Mouse (Mus musculus) embryo, embryonic 9.5 days (tissue): ENCODE data around the gene Gramd2.
A peak's percentile ranks its signal among the peaks of the same experiment; 100 is the strongest.
"Not testable (repeated sequence)": the region's sequence is repeated elsewhere in the genome, so short reads cannot be mapped to it uniquely, and the experiment has no call there.

ENCODE experiments used
- DNase-seq: peaks from one replicate; pipeline ENCODE4 v3.0.0-alpha.2; 2017; ENCODE audit errors: extremely low spot score

Gene Gramd2

DNA sequence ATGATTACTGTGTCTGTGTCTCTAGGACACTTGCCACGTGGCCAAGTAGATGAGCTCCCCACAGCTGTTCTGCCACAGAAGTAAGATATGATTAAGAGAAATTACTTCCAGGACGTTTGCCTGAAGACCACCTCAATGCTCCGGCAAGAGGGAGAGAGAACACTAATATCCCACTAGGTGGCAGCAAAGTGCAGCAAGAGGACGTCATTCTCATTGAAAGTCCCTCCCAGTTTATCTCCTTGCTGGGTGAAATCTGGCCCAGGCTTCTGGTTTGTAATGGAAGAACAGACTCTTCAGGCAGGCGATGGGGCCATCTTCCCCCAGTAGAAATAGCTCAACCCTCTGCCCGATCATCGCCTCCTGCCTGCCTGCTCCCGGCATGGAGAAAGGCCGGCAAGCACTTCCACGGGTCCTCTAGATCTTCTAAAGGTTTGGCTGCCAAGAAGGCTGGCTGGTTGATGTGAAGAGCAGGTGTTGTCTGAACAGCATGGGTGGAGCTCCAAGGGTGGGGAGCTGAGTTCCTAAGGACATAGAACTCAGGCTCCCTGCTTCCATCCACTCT lies 43.2 kb downstream of the Gramd2 start:
- DNase-seq: peak; percentile 81

DNA sequence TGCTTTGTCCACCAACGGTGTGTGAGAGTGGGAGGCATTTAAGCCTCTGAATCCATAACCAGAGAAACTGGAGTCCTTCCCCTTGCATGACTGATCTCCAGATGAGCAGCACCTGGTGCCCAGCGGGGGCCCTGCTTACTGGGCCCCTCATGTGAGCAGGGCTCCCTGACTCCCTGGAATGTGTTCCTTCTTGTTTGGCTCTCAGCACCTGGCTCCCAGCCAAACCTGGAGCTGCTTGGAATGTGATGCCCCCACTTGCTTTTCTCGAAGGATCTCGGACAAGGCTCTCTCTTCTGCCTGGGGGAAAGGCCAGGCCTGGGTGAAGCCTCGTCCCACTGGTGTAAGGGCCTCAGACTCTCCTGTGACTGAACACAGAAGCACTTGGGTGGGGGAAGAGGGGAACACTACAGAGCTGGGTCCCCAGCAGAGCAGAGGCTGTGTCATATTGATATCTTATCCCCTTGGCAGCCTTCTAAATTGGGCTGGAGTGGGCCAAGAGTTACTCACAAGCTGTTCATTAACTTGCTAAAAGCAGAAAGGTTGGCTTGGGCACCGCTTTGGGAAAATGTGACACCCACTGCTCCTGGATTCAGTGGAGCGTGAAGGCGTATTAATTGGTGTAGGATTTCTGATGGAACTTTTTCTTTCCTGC lies 44.0 kb downstream of the Gramd2 start:
- no peak for DNase-seq

DNA sequence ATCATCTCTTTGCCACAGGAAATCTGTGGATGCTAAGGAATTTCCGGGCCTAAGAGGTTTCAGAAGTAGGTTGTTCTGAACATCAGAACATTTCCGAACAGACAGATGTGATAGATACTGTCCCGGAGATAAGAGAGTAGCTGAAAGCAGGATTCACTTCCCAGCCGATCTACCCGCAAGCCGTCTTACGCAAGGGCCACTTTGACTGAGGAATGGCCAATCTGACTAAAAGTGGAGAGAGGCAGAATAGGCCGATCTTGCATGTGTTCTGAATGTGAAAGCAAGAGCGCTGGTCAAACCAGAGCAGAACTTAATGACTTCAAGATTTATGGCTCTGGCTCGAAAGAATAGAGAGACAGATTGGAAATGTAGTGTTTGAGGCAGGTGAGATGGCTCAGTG lies 45.6 kb downstream of the Gramd2 start:
- DNase-seq: no peak

DNA sequence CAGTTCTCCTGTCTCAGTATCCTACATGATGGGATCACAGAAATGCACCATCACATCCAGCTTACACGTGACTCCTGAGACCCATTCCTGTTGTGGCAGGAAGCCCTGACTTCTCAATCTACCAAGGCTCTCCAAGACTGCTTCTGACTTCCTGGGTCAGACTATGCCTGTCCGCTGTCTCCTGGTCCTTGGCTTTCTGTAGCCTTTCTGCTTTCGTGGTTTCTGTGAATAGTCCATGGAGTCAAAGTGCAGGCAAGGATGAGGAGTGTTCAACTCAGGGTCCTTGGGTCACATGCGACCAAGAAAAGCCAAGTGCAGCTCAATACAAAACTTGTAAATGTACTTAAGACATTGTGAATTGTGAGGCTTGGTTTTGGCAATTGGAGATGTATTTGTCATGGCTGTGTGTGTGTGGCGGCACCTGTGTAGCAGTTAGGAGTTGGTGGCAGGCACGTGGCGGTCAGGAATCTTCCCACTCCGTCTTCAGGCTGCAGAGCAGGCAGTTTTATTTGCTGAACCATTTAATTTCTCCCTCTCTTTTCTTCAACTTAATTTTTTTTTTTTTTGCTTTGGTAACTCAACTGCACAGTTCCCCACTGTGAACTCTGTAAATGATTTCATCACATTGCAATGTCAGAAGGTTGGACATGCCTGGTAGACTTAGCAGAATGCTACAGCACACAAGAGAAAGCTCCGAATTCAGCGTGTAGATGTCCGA lies 47.8 kb downstream of the Gramd2 start:
- no peak for DNase-seq

DNA sequence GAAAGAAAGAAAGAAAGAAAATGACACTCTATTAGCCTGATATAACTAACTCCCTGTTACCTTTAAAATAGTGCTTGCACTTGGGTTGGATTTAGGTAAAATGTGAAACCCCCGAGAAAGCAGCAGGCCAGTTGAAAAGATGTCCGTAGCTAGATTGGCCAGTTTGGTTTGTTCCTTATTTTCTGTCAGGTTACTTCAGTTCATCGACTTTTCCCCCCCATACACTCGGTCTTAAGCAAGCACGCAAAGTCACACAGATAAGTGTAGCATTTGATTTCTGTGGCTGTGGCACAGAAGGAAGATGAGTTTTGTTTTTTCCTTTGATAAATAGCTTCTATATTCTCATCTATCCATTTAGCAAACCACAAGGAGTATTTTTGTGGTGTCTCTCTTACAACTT lies 51.2 kb downstream of the Gramd2 start:
- DNase-seq: no peak

DNA sequence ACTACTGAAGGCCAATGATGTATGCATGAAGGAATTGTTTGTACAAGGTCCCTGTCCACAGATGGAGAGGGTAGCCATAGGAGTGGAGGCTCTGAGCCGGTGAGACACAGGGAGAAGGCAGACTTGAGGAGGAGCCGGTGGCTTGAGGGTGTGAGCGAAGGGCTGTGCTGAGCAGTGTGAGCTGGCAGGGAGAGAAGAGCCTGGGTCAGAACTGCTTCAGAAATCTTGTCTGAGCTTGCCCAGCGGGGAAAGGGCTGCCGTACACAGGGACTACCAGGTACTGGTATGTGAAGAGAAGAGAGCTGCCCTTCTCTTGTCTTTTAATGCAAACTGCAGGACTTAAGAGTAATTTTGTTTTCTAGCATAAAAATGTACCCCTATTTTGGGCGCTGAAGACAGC lies 53.1 kb downstream of the Gramd2 start:
- no peak for DNase-seq

DNA sequence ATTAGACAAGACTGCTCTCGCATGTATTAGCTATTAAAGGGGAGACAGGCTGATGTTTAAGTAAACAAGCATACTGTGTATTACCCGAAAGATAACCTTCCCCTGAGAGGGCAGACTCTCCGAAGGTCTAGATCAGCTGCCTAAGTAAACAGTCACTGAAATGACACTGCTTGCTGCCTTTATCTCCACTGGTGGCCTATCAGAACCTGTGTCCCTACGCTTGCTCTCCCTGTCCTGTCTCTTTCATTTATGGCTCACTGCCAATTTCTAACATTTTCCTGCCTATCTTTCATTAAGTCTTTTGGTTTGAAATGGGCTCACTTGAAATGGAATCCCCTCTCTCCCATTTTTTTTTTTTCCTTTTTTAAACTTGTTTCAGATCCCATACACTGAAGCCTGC lies 55.5 kb downstream of the Gramd2 start:
- no peak for DNase-seq

DNA sequence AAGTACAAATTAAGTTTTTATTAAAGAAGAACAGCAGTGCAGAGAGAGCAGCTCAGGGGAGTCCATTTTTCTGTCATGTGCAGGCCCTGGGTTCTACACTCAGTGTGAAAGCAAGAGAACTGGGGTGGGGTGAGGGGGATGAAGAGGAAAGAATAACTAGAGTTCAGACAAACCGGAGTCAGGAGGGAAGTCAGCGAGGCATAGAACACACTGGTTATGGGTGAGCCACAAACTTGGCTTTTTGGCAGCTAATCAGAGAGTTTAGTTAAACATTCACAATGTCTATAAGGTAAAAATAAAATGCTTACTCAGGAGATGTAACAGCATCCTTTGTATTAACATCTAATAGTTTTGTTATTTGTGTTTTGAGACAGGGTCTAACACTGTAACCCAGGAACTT lies 60.6 kb downstream of the Gramd2 start:
- DNase-seq: no peak

DNA sequence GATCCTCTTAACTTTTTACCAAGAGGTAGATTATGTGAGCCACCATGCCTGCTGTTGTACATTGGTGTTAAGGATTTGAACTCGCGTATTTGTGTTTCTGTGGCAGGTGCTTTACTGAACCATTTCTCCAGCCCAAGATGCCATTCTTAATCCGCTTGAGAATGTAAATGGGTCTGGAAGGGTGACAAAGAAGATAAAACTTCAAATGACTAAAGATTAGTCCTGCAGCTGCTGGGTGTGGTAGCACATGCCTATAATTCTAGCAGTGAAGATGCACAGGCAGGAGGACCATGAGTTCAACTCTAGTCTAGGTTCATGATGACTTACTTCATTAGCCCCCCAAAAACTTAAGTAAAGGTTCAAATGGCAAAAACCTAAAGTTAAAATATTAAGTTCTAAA lies 64.0 kb downstream of the Gramd2 start:
- no peak for DNase-seq

DNA sequence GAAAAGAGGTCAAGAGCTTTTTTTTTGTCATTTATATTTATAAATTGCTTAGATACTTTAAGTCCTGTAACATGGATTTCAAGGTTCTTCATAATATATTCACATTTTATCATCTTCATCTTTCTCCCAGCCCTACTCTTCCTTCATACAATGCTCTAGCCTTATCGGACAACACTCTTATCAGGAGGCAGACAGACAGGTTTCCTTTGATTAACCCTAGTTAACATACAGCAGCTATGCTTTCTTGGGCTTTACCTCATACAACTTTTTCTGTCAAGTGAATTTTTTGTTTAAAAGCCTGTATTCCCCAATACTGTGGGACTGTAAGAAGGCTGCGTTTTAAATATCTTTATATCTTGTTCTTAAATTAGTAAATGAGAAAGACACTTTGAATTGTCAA lies 68.4 kb downstream of the Gramd2 start:
- DNase-seq: no peak

DNA sequence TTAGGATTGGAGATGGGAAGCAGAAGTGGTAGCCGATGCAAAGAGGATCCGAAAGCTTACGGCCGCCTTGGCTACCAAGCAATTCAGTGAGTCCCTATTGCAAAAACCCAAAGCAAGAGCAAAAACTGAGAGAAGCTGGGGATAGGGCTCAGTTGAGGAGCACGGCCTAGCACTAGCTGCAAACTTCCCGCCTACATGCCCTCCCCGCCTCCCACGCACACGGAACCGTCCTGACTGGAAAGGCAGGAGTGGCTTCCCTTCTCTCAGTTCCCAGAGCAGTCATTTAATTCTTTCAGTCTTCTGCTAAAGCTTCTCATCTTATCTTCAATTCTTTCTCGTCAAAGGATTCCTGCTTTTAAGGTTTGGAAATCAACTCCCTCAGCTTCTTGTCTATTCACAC lies 69.0 kb downstream of the Gramd2 start:
- no peak for DNase-seq

DNA sequence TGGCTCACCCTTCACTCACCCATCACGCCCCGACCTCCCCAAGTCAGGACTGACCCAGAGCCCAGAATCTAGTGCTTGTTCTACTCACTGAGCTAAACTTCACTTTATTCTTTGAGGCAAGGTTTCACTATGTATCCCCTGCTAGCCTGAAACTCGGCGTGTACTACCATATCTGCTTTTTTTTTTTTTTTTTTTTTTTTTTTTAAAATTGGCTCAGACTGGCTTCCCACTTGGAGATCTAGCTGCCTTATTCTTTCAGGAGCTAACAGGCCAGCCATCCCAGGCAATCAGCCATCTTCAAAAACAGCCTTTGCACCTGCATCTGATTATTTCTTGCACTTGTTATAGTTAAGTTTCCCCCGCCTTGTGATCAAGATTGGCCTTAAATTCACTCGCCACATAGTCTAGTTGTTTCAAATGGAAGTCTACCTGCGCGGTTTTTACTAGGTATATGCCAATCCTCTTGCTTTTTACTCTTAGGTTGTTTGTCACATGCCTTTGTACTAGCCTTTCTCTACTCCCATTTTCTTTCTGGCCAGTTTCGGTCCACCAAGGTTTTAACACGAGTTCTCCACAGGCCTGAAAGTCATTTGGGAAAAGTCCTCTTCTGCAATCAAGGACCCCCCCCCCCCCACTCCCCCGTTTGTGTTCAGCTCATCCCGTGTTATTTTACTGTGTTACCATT lies 69.8 kb downstream of the Gramd2 start:
- no peak for DNase-seq

DNA sequence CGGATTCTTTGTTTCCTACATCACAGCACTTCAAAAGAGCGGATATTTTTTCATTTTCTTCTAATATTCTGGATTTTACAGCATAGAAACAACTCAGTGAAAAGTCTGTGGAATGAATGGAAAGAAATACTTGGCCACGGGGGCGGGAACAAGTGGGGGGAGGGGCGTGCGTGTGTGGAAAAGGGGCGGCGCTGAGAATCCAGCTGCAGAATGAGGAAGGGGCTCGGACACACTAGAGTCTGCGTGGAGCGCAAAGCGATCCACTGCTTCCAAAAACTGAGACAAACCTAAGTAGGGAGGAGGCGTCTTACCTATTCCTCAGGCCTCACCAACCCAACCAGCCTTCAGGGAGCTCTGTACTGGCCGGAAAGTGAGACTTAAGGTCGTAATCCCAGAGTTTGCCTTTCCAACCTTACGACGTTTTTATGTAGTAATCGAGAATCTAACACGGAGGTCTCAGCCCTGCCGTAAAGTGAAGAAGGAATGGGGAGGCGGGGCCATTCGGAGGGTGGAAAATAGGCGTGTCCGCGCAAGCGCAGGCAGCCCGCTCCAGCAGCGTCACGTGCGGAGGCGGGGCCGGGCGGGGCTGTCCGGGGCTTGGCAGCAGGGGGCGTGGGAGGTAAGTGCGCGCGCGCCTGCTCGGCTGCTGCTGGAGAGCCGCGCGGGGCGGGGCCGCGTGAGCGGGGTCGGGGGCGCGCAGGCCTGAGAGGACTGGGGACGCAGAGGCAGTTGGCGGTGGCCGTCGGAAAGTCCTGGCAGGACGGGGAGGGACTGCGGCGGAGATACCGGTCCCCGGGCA lies 70.5 kb downstream of the Gramd2 start, which contains the start of the genes Senp8 and Myo9a:
TSS of gene Senp8 (minus strand) at position 444 of the 799 bp plus-strand sequence.
TSS of gene Myo9a (plus strand) at position 630 of the 799 bp plus-strand sequence.
- peak; percentile 100 for DNase-seq

DNA sequence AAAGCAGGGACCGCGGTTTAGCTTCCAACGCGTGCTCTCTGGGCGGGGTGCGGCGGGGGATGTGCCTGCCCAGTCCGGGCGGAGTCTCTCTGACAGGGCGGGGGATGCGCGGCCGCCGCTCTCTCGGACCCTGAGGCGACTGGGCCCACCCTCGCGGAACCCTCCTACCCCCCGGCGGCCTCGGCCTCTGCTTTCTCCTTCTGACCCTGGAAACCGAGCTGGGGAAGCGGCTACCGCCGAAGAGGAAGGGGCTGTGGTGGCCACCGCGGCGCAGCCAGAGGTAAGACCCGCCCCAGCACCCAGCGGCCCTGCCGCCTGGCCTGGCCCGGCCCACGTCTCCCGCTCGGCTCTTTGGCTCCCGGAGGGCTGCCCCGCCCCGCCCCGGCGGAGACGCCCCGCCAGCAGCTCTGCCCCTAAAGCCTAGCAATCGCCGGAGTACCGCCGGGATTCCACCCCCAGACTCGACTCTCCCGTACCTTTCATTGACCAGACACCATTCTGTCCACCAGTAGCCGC lies 71.2 kb downstream of the Gramd2 start:
- no peak for DNase-seq

DNA sequence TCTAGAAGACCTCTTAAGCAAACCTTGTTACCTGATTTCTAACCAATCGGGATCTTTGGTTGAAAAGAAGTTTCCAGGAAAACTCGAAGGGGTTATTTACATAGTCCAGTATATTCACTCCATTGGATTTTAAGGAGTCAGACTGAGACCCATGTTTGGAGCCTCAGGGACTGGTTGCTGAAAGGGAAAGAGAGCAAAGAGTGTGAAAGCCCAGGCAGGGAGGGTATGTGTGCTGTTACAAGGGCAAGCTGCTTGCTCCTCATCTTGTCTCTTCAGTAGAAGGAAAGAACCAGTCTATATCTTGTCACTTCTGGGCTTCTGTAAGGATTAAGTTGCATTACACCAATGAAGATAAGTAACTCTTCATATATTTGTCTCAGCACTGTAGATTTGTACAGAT lies 72.0 kb downstream of the Gramd2 start:
- no peak for DNase-seq

DNA sequence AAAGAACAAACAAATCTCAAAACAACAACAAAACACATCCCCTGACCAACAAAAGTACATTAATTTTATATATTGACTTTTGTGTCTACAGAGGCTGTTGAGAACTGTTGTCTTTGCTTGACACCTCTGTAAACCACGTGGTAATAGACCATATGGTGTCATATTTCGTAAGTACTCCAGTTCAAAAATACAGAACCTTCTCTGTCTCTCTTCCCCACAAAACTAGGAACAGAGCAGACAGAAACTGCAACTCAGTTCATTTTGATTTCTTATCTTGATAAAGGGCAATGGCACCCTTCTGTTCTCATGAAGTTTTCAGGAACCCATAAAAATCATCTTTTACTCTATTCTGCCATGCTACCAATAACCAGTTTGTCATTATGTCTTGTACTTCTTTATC lies 75.3 kb downstream of the Gramd2 start:
- no peak for DNase-seq

DNA sequence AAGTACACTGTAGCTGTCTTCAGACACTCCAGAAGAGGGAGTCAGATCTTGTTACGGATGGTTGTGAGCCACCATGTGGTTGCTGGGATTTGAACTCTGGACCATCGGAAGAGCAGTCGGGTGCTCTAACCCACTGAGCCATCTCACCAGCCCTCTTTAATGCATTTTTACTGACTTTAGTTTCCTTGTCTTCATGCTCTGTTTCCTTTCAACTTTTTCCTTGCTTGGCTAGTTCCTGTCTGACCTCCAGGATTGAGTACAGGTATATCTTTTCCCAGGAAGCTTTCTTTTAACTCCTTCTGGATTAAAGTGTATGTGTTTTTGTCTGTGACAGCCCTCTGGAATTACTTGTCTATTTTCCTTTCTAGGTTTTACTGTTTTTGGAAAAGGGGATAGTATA lies 77.1 kb downstream of the Gramd2 start:
- not testable (repeated sequence) for DNase-seq

DNA sequence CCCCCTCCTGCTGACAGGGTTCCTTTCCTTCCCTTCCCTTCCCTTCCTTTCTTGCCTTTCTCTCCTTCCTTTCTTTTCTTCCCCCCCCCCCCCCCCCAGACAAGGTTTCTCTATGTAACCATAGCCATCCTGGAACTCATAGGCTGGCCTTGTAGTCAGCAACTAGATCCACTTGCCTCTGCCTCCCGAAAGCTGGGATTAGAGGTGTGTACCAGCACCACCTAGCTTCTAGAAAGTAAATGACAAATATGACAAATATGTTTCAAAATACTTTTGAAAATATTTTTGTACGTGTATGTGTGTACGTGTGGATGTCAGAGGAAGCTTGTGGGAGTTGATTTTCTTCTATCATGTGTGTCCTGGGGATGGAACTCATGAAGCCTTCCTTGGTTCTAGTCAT lies 80.6 kb downstream of the Gramd2 start:
- no peak for DNase-seq

DNA sequence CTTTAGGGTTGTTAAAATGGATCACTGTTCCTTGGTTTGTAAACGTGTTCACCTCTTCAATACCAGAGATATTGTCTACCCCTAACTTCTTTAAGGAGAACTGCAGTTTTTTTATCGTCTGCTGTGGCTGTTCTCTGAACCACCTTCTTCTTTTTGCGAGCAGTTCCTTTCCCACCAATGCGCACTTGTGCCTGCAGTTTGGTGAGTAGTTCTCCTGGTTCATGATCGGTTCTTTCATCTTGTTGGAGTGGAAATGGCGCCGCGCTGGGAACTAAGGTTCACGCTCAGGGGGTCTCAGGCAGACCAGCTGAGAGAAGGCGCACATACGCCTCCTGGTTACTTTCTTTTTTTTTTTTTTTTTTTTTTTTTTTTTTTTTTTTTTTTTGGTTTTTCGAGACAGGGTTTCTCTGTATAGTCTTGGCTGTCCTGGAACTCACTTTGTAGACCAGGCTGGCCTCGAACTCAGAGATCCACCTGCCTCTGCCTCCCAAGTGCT lies 87.1 kb downstream of the Gramd2 start:
- not testable (repeated sequence) for DNase-seq
